Mouse (Mus musculus): ENCODE results near the gene Arl8a. TPM values are rescaled to one million over a fixed set of nuclear protein-coding genes. Genes with fewer than 3 reads are reported as not detected.

Arl8a gene
- polyA plus RNA-seq (2017; shearing (Covaris generic)): 10 to 100 TPM; 52.3 to 78.5 TPM

DNA sequence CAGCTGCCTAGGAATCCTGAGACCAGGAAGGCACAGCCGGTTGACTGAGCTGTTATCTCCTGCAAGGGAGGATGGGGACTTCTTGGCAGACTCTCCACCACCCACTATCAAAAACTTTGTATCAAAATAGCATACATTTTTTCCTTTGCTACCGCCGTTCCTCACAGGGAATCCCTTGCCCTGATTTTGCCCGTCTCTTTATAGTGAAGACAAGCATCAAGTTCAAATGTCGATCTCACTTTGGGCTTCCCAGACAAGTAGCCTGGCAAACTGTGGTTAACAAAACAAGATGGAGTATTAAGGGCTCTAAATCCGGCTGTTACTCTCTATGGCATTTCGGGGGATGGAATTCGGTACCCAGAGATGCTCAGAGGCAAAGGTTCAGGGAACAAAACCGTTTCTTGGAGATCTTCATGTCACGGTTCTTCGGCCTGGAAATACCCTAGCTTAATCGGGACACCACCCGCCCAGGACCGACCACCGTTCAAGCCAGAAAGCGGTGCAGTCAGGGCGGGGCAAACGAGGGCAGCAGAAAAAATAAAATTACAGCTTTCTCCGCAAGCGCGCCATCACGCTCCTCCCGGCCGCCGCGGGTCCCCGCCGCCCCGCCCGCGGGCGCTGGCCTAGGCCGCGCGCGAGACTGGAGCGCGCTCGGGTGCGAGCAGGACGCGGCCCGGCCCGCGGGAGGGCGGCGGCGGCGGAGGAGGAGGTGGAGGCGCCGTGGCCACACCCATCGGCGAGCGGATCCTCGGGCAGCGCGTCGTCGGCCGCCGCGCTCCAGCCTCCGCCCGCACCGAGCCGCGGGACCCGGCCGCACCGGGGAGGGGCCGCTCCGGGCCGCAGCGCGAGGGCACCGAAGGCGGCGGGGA lies at the start of gene Arl8a:
Gene Arl8a, plus strand, starts transcription at position 748 of the 869 bp plus-strand sequence.

GRCm38 (mm10) chr1:135105124-135105523 lies 41.5 kb upstream of the Arl8a start, which contains the start of gene Lgr6:
Lgr6 (minus strand) TSS chr1:135105276.

DNA sequence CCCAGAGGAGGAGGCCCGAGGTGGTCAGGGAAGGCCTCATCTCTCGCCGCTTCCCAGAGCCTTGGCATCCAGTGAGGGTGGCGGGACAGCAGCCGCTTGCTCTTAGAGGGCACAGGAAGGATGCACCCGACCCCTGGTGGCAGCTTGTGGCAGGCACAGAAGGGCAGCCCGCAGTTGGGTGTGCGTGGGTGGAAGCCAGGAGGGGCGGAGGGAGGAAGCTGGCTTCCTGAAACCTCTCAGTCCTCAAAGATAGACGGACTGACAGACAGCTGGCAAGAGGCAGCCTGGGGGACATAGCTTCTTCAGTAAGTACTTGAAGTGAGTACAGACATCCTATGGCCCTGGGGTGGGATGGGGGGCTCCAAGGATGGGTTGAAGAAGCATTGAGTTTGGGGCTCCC lies 14.2 kb upstream of the Arl8a start, which contains the start of gene Ptpn7:
Gene Ptpn7, plus strand, starts transcription at position 228 of the 400 bp plus-strand sequence.

GRCm38 (mm10) chr1:135167435-135167834 lies 20.8 kb downstream of the Arl8a start, which contains the start of gene Gpr37l1:
Gpr37l1 (minus strand) TSS chr1:135167681.

Other genes starting within 250 kb of the Arl8a start
- 1 to 10 TPM; 7.3 to 8.1 TPM for gene Ppp1r12b, start 190.9 kb upstream of the Arl8a start, polyA plus RNA-seq (2017; shearing (Covaris generic))
- gene Ube2t, start 184.3 kb upstream of the Arl8a start, polyA plus RNA-seq (2017; shearing (Covaris generic)): 10 to 100 TPM in 1 of 2 experiments, 1 to 10 TPM in 1; 9.2 to 17.5 TPM
- gene Lgr6, start 41.5 kb upstream of the Arl8a start, polyA plus RNA-seq (2017; shearing (Covaris generic)): under 1 TPM; 0.14 to 0.45 TPM
- 100 to 1,000 TPM; 146 to 335 TPM for gene Ptpn7, start 14.1 kb upstream of the Arl8a start, polyA plus RNA-seq (2017; shearing (Covaris generic))
- gene Gpr37l1, start 20.9 kb downstream of the Arl8a start, polyA plus RNA-seq (2017; shearing (Covaris generic)): not detected
- not detected for gene Elf3, start 111.7 kb downstream of the Arl8a start, polyA plus RNA-seq (2017; shearing (Covaris generic))
- gene Rnpep, start 137.3 kb downstream of the Arl8a start, polyA plus RNA-seq (2017; shearing (Covaris generic)): 100 to 1,000 TPM in 1 of 2 experiments, 10 to 100 TPM in 1; 68.0 to 135 TPM
- gene Timm17a, start 167.0 kb downstream of the Arl8a start, polyA plus RNA-seq (2017; shearing (Covaris generic)): 100 to 1,000 TPM; 124 to 161 TPM
- not detected for gene Lmod1, start 178.0 kb downstream of the Arl8a start, polyA plus RNA-seq (2017; shearing (Covaris generic))
- under 1 TPM; 0.23 to 0.37 TPM for gene Shisa4, start 228.4 kb downstream of the Arl8a start, polyA plus RNA-seq (2017; shearing (Covaris generic))